Mouse (Mus musculus): ENCODE data around the gene Rnf10.

DNA sequence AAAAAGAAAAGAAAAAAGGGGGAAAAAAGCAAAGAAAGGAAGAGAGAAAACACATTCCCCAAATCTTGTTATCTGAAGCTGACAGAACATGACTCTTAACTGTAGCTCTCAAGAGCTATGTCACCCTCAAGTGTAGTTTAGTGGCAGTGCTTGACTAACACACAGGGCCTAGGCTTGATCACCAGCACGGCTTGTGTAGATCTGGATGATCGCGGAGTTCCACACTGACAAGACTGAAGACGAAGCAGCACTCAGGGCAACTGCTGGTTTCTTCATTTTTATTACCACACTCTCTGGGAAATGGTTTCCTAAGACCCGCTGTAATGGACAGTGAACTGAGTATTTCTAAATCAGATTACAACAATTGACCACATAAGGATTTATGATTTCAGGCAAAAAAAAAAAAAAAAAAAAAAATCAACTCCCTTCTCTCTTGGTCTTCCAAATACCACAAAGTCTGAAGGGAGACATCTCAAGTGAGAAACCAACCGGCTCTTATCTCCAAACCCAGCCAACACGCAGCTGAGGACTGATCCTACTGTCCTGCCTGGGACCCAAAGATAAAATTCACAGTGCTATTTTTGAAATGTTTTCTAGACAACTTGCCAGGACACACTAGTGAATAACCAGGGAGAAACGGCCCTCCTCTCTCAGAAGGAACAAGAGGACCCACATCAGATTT lies 5.8 kb downstream of the Rnf10 start:
- TF ChIP-seq GATA1 (IDR thresholded peaks at IDR 0.05; ENCODE audit: borderline replicate concordance, low read length): peak; percentile 41; the same call in 1 of the 3 replicates
- TF ChIP-seq FLI1 (IDR thresholded peaks at IDR 0.05; ENCODE audit: low read length): no peak
